Mouse (Mus musculus): ENCODE data around the gene Actr1a. TPM values are rescaled to one million over a fixed set of nuclear protein-coding genes. Genes with fewer than 3 reads are reported as not detected.

The Actr1a gene
- polyA plus RNA-seq, 1 experiment from 2014 or later: 310 TPM

DNA sequence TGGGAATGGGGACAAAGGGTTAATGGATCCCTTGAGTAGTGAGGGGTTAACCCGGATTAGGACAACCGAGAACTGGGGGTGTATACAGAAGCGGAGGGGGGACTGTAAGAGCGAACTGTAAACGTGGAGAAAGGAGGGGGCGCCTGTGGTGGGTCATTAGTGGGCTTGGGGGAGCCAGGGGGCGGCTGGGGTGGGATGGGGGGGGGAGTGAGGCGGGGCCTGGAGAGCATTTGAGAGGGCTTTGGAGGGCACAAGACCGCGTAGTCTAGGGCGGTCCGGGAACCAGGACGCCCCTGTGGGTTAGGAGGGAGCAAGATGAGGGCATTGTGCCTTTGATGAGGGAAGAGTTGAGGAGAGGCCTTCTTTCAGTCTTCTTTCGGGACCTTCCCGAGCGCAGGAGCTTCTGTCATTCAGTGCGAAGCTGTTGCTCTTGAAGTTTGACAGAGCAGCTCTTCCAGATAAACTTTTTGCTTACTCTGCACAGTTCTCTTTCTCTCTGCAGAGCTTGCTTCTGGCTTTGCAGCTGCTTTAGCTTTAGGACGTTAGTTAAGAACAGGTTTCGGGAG is 2.0 kb upstream of the Actr1a start:
- Histone ChIP-seq H3K27ac (peak overlapping the region; percentile 89), H3K9me3 (no peaks in the 10 kb centered on the region), H3K4me1 (replicated peaks) (peaks cover 48% of the 10 kb centered on the region), H3K4me2 (peak overlapping the region; percentile 88), H3K36me3 (peaks cover 7% of the 10 kb centered on the region), H3K27me3 (no peaks in the 10 kb centered on the region), H3K9ac (peak overlapping the region; percentile 89), H3K4me3 (peak overlapping the region; percentile 83)
- WGBS: 2% methylated on average over 19 of the region's 19 CpGs
- no peak for ATAC-seq (ENCODE audit: low FRiP score)

GRCm38 (mm10) chr19:46396686-46397435 is 1.3 kb upstream of the Actr1a start, which contains the start of gene Sufu:
Gene Sufu (plus strand): TSS chr19:46396896.
- Histone ChIP-seq H3K36me3 (peaks cover 11% of the 10 kb centered on the region), H3K4me3 (peak within 1 kb of the TSS; percentile 83), H3K9ac (peak within 1 kb of the TSS; percentile 90), H3K4me2 (peak within 1 kb of the TSS; percentile 88), H3K27me3 (no peaks in the 10 kb centered on the region), H3K27ac (peak within 1 kb of the TSS; percentile 92), H3K4me1 (replicated peaks) (peaks cover 53% of the 10 kb centered on the region), H3K9me3 (no peaks in the 10 kb centered on the region)
- ATAC-seq (ENCODE audit: low FRiP score): peak; percentile 87
- WGBS: 1% methylated on average over 56 of the region's 57 CpGs

DNA sequence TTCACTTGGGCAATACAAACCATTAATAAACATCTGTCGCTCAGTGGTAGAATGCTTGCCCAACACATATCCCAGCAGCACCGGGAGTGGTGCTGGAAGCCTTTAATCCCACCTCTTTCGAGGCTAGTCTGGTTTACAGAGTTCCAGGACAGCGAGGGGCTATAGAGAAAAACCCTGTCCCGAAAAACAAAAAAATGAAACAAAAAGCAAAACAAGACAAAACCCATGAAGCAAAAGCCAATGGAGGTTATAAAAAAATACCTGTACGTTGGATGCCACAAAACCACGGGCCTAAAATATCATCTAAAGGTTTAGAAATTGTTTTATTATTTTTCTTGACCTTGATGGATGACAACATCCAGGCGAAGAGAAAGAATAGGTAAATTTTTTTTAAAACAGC is 561 bp upstream of the Actr1a start:
- peak overlapping the region; percentile 90; the same call in 1 of the 2 replicates for H3K9ac ChIP-seq
- peak overlapping the region; percentile 57 for H3K4me2 ChIP-seq
- H3K27ac ChIP-seq: peak overlapping the region; percentile 92; the same call in 1 of the 2 replicates
- peaks cover 55% of the 10 kb centered on the region for H3K4me1 ChIP-seq (replicated peaks)
- ATAC-seq (ENCODE audit: low FRiP score): no peak
- no peaks in the 10 kb centered on the region for H3K27me3 ChIP-seq
- 12% methylated on average over 8 of the region's 8 CpGs for WGBS
- peak overlapping the region; percentile 80 for H3K4me3 ChIP-seq
- H3K9me3 ChIP-seq: no peaks in the 10 kb centered on the region
- peaks cover 9% of the 10 kb centered on the region for H3K36me3 ChIP-seq

GRCm38 (mm10) chr19:46394712-46395108 is 838 bp downstream of the Actr1a start:
- peak; percentile 0; the same call in 1 of the 2 replicates for ATAC-seq (ENCODE audit: low FRiP score)
- Histone ChIP-seq H3K4me3 (peak overlapping the region; percentile 80), H3K27me3 (no peaks in the 10 kb centered on the region), H3K9ac (peak overlapping the region; percentile 80), H3K36me3 (peaks cover 6% of the 10 kb centered on the region), H3K4me2 (peak overlapping the region; percentile 96), H3K9me3 (no peaks in the 10 kb centered on the region), H3K4me1 (replicated peaks) (peaks cover 58% of the 10 kb centered on the region), H3K27ac (0 out of 2 replicates have a peak overlapping the region, but pooled peaks have one; percentile 23)
- 7% methylated on average over 10 of the region's 10 CpGs for WGBS

DNA sequence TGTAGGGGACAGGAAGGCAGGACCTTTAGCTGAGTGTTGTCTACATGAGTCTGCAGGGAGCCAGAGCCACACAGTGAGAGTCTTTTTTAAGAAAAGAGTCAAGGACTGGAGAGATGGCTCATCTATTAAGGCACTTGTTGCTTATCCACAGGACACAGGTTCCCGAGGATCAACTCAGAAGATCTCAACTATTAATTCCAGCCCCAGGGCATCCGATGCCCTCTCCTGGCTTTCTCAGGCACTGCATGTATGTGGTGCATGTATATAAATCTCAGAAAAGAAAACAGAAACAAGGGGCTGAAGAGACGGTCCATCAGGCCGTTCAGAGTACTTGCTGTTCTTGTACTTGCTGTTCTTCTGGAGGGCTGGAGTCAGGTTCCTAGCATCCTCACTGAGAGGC is 3.5 kb downstream of the Actr1a start:
- H3K4me1 ChIP-seq (replicated peaks): peaks cover 43% of the 10 kb centered on the region
- H3K36me3 ChIP-seq: peaks cover 19% of the 10 kb centered on the region
- H3K4me2 ChIP-seq: no peak overlapping the region
- no peak for ATAC-seq (ENCODE audit: low FRiP score)
- H3K27me3 ChIP-seq: no peaks in the 10 kb centered on the region
- no peak overlapping the region for H3K9ac ChIP-seq
- no peaks in the 10 kb centered on the region for H3K9me3 ChIP-seq
- H3K27ac ChIP-seq: no peak overlapping the region
- 45% methylated on average over 4 of the region's 4 CpGs for WGBS
- H3K4me3 ChIP-seq: no peak overlapping the region

DNA sequence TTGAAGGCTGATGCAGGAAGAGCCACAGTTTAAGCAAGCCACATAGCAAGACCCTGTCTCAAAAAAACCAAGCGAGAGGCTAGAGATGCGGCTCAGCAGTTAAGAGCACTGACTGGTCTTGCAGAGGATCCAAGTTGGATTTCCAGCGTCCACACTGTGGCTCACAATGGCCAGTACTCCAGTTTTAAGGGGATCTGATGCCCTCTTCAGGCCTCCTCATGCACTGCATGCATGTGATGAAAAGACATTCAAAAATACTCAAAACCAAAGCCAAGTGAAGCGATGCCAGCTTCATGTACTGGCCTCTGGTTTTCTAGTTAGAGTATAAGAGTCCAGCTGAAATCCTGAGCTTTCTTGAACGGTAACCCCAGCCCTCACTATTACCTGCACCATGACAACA is 5.7 kb downstream of the Actr1a start:
- Histone ChIP-seq H3K36me3 (peaks cover 36% of the 10 kb centered on the region), H3K9ac (no peak overlapping the region), H3K9me3 (no peaks in the 10 kb centered on the region), H3K27ac (no peak overlapping the region), H3K4me1 (replicated peaks) (peaks cover 38% of the 10 kb centered on the region), H3K4me2 (no peak overlapping the region), H3K4me3 (no peak overlapping the region), H3K27me3 (no peaks in the 10 kb centered on the region)
- ATAC-seq (ENCODE audit: low FRiP score): no peak
- WGBS: 86% methylated on average over 5 of the region's 5 CpGs

- Histone ChIP-seq H3K36me3 (peaks cover 94% of the 10 kb centered on the region), H3K4me2 (no peak overlapping the region), H3K4me3 (no peak overlapping the region), H3K4me1 (replicated peaks) (no peaks in the 10 kb centered on the region), H3K9ac (no peak overlapping the region), H3K9me3 (no peaks in the 10 kb centered on the region), H3K27me3 (no peaks in the 10 kb centered on the region), H3K27ac (no peak overlapping the region)
- WGBS: 90% methylated on average over 9 of the region's 9 CpGs
- ATAC-seq (ENCODE audit: low FRiP score): no peak
These were observed 13.3 kb downstream of the Actr1a start for GRCm38 (mm10) chr19:46382275-46382674.

- 66% methylated on average over 4 of the region's 4 CpGs for WGBS
- H3K27me3 ChIP-seq: no peaks in the 10 kb centered on the region
These were observed 19.7 kb downstream of the Actr1a start for GRCm38 (mm10) chr19:46375891-46376290.

GRCm38 (mm10) chr19:46375489-46375888 is 20.1 kb downstream of the Actr1a start:
- Histone ChIP-seq H3K4me2 (no peak overlapping the region), H3K36me3 (peaks cover 50% of the 10 kb centered on the region), H3K4me3 (no peak overlapping the region), H3K9me3 (no peaks in the 10 kb centered on the region), H3K27ac (no peak overlapping the region), H3K4me1 (replicated peaks) (peaks cover 3% of the 10 kb centered on the region; the same call in 1 of the 2 replicates), H3K9ac (0 out of 2 replicates have a peak overlapping the region, but pooled peaks have one; percentile 35), H3K27me3 (no peaks in the 10 kb centered on the region)
- 59% methylated on average over 5 of the region's 5 CpGs for WGBS
- ATAC-seq (ENCODE audit: low FRiP score): no peak

More at GRCm38 (mm10) chr19:46375891-46376290, 19.7 kb downstream of the Actr1a start:
- no peak overlapping the region for H3K9ac ChIP-seq
- H3K36me3 ChIP-seq: peaks cover 54% of the 10 kb centered on the region
- H3K4me1 ChIP-seq (replicated peaks): peaks cover 3% of the 10 kb centered on the region; the same call in 1 of the 2 replicates
- no peaks in the 10 kb centered on the region for H3K9me3 ChIP-seq
- no peak for ATAC-seq (ENCODE audit: low FRiP score)
- no peak overlapping the region for H3K4me3 ChIP-seq
- no peak overlapping the region for H3K4me2 ChIP-seq
- no peak overlapping the region for H3K27ac ChIP-seq

DNA sequence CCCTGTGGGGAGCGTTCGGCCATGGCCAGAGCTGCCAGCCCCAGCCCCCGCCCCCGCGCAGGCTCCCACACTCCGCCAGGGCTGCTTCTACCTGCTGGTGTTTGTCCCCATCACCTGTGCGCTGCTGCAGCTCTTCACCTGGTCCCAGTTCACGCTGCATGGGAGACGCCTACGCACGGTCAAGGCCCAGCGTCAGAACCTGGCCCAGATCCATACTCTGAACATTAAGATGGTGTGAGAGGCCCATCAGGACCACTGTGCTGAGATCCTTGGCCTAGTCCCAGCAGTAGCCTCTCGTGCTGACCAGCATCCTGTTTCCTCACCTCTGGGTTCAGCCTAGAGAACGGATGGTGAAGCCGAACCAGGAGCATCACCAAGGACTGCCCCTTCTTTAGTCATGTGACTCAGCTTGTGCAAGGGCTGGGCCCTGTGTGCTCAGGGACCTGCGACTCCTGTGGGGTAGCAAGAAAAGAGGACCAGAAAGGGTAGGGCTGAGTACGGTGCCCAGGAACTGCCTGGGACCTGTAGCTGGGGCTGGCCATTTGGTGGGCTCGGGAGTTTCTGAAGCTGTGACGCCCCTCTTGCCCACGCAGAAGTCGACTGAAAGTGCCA is 21.0 kb downstream of the Actr1a start:
- H3K4me1 ChIP-seq (replicated peaks): peaks cover 3% of the 10 kb centered on the region; the same call in 1 of the 2 replicates
- H3K27me3 ChIP-seq: no peaks in the 10 kb centered on the region
- H3K9me3 ChIP-seq: no peaks in the 10 kb centered on the region
- no peak overlapping the region for H3K4me3 ChIP-seq
- WGBS: 48% methylated on average over 21 of the region's 21 CpGs
- H3K36me3 ChIP-seq: peaks cover 41% of the 10 kb centered on the region
- no peak overlapping the region for H3K4me2 ChIP-seq
- 0 out of 2 replicates have a peak overlapping the region, but pooled peaks have one; percentile 13 for H3K9ac ChIP-seq
- ATAC-seq (ENCODE audit: low FRiP score): peak; percentile 29; the same call in 1 of the 2 replicates
- H3K27ac ChIP-seq: peak overlapping the region; percentile 48; the same call in 1 of the 2 replicates

DNA sequence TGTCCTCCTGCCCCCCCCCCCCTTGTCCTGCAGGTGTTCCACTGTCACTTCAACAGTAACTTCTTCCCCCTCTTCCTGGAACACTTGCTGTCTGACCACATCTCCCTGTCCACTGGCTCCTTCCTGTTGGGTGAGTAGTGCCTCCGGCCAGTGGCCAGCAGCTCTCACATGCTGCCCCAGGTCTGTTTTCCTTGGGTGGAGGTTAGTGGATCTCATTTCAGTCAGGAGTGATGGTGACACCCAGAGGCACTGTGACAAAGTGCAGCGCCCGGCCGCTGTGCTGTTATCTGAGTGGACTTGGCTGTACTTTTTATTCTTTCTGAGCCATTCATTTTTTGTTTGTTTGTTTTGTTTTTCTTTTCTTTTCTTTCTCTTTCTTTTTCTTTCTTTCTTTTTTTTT is 26.3 kb downstream of the Actr1a start:
- Histone ChIP-seq H3K27me3 (no peaks in the 10 kb centered on the region), H3K9ac (no peak overlapping the region), H3K4me2 (no peak overlapping the region), H3K4me1 (replicated peaks) (no peaks in the 10 kb centered on the region), H3K4me3 (no peak overlapping the region), H3K9me3 (no peaks in the 10 kb centered on the region), H3K36me3 (0 out of 2 replicates have a peak, but pooled peaks cover 4% of the 10 kb centered on the region), H3K27ac (no peak overlapping the region)
- no peak for ATAC-seq (ENCODE audit: low FRiP score)
- 35% methylated on average over 4 of the region's 4 CpGs for WGBS

Data from hindbrain, embryonic 13.5 days (tissue).